Mouse (Mus musculus): ENCODE results near the gene Katnal1.

Katnal1 gene

DNA sequence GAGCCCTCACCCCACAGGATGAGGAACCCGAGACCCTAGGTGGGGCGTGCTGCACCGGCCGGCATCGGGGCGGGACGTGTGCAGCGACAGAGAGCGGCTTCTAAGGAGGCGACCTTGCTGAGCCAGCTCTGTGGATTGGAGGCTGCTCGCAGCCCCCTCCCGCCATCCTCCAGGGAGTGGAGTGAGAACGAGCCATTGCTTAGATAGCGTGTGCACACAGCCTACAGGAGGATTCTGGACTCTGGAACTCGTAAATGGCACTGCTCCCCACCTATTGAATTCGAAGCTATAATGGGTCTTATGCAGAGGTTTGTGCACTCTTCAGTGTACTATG lies at the start of gene Katnal1:
TSS of gene Katnal1 (minus strand) at position 205 of the 334 bp plus-strand sequence.
- DNase-seq (ENCODE audit: low spot score in 2 of 2), result no peak

DNA sequence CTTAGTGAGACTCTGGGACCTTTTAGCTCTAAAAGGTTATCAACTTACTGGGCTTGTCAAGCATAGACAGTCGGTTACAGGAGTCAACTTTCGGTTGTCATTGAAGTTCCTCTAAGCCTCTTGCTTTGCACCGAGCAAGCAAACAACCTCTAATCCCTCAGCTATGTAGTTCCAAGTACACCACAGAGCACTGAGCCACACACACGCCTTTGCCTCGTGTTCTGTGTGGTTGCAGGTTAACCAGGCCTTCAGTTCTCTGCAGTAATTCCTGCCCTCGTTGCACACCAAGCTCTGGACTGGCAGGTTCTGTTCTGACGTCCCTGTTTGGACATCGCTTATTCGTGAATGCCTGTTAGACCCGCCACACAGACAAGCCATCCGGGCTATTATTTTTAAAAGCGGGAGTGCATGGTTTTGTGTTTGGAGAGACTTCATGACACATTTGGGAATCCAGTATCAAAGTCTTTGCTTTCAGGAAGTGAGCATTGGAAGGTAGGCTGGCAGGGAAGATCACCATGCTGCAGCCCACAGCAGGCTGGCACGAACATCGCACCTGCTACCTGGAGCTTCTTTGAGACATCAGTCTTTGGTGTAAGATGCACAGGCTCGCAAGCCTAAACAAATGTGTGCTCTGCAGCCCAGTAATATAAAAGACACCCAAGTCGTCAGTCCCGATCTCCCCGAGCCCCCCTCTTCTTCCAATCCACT lies 49.5 kb upstream of the Katnal1 start:
- peak; percentile 56 to 62 for DNase-seq (ENCODE audit: low spot score in 2 of 2)

DNA sequence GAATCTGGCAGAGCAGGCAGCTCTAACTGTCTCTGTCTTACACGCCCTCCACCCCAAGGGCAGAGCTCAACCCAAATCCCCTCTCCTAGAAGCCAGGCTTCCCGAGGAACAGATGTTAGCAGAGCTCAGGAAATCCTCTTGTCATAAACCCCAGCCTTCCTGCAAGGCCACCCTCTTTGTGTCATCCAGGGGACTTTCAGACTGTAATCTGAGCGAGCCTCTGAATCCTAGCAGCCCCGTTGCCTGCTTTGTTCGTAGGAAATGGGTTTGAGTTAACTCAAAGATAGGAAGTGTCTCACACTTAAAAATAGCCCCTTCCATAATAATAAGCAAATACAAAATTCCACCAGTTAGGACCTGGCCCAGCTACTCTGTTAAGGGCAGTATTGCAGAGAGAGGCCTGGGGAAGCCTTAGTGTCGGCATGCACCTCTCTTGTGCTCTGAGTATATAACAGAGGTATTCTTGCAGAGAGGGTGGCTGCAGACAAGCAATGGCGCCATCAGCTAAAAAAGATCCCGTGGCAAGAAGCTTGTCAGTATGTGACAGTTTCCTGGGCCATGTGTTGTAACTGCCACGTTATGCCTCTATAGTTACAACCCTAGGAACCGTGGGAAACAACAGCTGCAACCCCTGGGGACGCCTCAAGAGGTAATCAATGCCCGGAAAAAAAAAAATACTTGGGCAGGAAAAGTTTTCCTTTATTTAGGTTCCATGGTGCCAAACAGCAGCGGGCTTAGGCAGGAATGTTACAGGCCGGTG lies 48.8 kb upstream of the Katnal1 start:
- DNase-seq (ENCODE audit: low spot score in 2 of 2), result peak; percentile 33 to 51

DNA sequence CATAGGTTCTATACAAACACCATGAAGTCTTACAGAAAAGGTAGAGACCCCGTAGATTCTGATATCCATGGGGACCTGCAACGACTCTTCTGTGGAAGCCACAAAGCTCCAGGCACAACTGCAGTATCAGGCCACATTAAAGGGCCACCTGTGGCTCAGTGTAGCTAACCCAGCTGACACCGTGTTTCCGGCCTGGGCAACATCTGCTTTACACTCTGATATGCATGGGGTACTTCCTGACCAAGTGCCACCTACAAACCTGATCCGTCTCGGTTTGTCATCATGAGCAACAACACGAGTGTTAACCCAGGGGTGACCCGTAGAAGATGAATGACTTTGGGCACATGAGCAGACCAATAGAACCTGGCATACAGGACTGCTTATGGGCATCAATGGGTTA lies 47.8 kb upstream of the Katnal1 start:
- peak; percentile 85 to 86 for DNase-seq (ENCODE audit: low spot score in 2 of 2)

DNA sequence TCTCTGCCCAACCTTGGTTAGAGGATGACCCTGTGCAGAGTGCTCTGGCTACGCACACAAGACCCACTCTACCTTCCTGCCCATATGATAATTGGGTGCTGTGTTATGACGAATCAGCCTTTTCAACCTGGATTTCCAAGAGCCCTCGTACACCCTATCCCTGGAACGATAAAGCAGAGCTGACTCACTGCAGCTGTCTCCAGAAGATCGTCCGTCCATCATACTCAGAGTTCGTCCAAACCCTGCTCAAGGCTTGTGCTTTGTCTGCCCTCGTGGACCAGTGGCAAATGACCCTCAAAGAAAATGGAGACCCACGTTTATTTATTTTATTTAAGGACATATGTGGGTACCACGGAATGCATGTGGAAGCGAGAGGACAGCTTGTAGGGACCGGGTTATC lies 45.9 kb upstream of the Katnal1 start:
- DNase-seq (ENCODE audit: low spot score in 2 of 2), result no peak

DNA sequence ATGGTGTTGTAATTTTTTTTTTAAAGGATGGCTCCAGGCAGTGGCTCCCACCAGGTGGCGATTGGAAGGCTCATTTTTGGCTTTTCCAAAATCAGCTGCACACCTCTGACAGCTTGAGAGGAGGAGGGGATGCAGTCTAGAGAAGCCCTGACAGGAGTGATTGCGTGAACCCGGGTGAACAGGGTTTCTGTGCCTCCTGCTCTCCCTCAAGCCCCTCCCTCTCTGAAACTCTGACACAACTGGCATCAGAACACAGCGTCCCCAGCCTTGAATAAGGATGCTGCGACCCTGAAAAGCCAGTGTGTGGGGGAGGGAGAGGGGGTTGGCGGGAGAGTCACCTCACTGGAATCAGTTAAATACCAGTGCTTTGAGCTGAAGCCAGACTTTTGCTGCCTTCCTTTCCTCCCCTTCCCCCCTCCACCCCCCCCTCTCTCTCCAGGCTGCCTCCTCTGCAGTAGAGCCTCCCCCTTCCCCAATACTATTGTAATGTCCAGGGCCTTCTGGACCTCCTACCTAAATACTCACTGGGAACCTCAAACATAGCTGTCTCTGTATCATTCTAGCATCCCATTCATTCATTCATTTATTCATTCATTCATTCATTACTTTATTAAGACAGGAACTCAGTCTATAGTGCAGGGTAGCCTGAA lies 44.0 kb upstream of the Katnal1 start:
- no peak for DNase-seq (ENCODE audit: low spot score in 2 of 2)

DNA sequence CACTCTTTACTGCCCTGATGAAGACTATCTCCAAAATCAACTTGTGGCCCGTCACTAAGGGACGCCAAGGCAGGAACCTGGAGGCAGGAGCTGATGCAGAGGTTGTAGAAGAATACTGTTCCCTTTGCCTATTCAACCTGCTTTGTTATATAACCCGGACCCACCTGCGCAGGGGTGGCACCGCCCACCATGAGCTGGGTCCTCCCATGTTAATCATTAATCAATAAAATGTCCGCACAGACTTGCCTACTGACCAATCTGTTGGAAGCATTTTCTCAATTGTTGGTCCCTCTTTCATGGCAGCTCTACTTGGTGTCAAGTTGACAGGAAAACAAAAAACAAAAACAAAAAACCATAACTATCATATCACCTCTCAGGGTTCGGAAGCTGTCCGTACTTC lies 43.0 kb upstream of the Katnal1 start:
- no peak for DNase-seq (ENCODE audit: low spot score in 2 of 2)

DNA sequence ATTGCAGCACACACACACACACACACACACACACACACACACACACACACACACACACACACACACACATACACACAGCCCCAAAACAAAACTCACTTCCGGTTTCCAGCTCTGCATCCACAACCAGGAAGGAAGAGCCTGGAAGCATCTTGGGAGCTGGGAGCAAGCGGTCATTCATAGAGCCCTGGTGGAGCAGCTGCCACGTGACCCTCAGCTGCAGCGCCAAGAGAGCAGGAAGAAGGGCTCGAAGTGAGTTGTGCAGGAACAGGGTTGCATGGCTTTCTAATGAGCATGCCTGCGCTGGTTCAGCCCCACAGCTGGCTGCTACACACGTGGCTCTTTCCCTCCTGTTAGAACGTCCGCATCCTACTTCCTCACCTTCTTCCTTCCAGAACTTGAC lies 40.5 kb upstream of the Katnal1 start:
- DNase-seq (ENCODE audit: low spot score in 2 of 2), result no peak

DNA sequence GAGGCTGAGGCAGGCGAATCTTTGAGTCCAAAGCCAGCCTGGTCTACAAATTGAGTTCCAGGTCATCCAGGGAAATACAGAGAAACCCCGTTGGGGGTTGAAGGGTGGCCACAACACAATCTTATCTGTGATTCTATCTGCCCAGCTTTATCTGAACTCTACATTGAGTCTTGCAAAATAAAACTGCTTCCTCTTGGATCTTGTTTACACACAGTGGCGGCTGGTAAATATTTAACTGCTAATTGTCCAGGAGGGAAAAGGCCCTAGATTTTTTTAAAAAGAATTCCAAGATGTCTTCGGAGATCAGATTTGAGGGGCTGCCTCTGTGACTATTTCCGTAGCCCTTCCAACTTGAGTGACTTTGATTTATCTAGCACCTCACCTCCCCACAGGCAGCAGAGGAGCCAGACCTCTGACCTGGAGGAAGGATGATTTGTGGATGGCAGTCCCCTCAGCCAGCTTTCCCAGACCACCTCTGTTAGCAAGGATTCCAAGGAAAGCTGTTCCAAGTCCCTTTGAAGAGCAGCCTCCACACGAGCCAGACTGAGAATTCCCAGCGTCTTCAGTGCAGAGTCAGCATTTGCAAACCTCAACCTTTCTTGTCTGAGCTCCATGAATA lies 39.9 kb upstream of the Katnal1 start:
- DNase-seq (ENCODE audit: low spot score in 2 of 2), result no peak

DNA sequence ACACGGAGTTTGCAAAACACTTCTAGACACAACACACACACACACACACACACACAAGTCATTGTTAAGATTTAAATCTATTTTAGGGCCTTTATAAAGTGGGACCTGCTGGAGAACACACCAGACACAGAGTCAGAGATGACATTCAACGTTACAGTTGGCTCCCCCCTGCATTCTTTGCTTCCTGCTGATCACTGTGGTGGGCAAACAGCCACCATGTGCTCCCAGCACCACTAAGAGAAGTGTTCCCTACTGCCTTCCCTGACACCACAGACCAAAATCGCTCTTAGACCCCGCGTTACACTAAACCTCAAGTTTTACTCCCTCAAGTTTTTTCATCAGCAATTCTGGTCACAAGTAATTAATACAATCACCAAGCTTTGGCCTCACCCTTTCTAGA lies 39.1 kb upstream of the Katnal1 start:
- DNase-seq (ENCODE audit: low spot score in 2 of 2), result no peak

DNA sequence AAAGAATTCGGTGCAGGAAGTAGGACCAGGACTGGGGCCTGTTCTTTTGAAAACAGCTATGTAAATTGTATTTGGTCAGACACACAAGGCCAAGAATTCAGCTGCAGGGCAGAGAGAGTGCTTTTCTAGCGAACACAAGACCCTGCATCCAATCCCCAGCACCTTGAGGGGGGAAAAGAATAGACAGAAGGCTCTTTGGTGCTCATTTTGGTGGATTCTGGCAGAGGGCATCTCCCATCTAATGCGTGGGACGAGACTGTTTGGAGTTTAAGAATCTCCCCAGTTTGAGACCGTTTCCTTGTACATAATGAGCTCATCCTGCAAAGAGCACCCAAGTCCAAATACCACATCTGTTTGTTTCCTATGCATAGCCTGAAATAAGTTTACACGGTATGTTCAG lies 37.3 kb upstream of the Katnal1 start:
- DNase-seq (ENCODE audit: low spot score in 2 of 2), result no peak

DNA sequence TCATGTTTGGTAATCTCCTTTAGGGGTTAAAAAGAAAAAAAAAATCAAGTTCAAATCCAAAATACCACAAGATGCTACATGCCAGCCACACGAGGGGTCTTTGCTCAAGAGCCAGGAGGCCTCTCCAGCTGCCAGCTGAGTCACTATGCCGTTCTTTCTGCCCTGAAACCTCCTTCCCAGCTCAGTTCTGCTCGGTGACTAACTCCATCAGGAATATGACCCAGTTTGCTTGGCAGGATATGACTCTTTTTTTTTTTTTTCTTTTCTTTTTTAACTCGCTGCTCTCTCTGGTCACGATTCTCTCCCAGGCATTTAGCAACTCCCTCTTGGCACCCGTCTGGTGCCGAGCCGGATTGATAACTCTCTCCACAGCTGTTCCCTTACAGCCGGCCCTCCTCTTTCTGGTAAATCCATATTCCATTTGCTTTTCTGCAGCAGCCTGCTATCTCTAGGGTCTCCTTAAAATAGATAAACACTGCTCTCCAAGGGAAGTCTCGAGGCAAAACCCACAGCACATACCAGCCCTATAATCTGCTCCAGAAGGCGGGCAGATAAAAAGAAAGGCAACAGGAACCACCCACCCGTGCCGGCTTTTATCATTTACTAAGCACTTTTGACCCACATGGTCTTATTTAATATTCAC lies 36.7 kb upstream of the Katnal1 start:
- DNase-seq (ENCODE audit: low spot score in 2 of 2), result peak in 1 of 2 experiments; percentile 41

DNA sequence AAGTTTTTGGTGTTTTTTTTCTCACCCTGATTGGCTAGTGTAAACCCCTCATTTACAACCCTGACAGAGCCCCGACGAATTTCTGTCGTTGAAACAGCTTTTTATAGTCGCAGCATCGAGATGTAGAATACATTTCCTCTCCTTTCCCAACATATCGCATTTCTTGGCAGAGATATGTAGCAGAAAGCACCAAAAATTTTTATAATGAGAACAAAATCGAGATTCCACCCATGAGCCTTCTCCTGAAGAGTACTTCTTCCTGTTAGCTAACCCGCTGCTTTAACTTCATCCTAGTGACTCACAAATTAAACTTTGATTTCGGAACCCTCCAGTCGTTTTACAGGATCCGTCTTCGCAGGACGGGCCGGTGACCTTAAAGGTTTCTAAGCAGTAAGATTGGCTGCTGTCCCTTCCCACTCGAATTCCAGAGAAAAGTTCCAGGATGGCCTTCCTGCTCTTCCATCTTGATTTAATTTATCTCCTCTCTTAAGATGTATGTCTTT lies 36.0 kb upstream of the Katnal1 start:
- no peak for DNase-seq (ENCODE audit: low spot score in 2 of 2)

DNA sequence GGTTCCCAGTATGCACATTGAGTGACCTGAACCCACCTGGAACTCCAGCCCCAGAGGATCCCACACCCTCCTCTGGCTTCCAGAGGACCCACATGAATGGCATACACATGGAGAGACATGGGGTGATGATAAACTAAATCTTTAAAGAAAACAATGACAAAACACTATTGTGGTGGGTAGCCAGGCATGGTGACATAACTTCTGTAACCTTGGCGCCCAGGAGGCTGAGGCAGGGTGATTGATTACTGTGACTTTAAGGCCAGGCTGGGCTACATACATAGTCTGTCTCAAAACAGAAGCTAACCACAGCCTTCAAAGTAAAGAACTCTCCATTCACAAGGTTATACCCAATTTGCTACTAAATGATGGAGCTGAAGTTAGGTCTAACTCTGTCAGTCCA lies 35.1 kb upstream of the Katnal1 start:
- DNase-seq (ENCODE audit: low spot score in 2 of 2), result no peak

DNA sequence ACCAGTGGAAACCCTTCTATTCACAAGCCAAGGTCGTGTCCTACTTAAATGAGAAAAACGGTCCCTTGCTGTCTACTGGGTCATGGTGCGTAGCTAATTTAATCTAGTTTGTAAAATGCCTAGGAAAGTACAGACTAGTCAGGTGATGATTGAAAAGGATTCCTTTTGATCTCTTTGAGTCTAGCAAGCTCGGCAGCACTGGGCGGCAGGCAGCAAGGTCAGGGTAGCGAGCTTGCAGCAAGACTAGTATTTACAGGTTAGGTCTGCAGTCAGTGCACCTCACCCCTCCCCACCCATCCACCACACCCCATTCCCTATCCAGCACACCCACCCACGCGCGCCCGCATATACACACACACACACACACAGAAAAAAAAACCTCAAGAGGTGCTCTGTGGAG lies 31.1 kb upstream of the Katnal1 start:
- DNase-seq (ENCODE audit: low spot score in 2 of 2), result no peak

DNA sequence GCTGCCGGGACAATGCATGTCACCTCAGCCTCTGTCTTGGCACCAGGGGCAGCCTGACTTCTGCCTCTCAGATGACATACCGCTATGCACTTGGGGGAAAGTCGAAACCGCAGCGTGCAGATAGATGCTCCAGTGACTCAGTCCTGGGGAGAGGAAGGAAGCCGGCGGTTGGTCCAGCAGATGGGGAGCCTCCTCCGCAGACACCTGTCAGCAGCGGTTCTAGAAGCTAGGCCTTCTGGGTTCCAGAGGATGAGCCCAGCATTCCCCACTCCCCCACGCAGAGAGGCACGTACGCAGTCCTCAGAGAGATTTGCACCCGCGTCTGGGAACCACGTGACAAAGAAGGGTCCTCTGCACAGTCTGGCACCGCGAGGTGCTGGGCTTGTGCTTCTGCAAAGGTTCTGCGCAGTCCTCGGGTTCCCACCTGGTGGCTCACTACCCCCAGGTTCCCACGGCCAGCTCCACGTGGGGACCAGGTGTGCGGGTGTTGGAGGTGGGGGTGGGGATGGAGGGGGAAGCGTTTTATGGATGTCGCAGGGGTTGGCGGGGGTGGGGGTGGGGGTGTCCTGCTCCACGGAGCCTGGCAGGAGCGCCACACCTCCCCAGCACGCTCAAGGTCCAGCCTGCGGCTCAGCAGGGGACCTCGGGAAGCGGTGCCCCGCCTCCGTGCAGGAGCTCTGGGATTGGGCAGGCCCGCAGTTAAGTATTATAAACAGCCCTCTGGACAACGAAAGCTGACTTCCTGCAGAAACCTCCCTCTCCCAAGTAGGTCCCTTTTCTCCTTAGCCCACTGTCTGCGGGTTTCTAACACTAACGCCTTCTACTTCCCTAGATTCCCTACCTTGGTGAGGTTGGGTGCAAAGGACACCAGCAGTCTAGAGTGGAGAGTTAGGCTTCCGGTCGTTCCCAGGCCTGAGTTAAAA lies 30.2 kb upstream of the Katnal1 start:
- DNase-seq (ENCODE audit: low spot score in 2 of 2), result peak; percentile 85 to 87

DNA sequence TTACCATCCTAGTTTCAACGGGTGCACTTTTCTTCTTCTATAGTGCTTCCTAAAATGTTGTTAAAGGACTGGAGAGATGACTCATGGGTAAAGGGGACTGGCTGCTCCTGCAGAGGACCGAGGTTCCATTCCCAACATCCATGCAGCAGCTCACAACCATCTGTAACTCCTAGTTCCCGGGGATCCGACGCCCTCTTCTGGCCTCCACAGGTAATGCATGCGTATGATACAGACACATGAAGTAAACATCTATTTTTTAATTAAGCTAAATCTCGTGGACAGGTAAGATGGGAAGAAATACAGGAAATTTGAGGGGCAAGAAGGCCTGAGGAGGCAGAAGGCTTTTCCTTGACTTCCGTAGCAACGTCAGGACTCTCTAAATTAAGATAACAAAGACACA lies 29.2 kb upstream of the Katnal1 start:
- peak; percentile 34 to 51 for DNase-seq (ENCODE audit: low spot score in 2 of 2)

DNA sequence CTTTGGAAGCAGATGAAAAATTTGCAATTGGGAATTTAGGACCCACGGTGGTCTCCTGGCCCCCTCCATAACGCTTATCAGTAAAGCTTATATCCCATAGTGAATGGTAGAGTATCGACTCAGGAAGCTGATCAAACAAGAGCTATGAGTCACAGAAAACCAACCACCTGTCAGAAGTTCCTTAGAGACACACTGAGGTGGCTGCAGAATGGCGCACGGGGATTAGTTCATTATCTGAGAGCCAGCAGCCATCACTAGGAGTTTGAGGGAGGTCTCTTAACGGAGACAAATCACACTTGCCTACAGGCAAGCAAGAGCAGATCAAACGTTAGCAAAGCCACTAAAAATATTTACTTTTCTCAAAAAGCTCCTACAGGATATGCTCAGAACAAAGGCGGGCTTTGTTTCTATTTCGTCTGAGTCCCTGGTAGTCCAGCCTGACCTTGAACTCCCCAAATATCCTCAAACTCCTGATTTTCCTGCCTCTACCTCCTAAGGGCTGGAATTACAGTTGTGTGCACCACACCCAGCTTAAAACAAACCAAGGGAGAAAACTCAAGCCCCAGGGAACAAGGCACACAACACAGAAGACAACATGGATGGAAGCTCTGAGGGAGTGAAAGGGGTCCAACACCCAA lies 27.9 kb upstream of the Katnal1 start:
- no peak for DNase-seq (ENCODE audit: low spot score in 2 of 2)

DNA sequence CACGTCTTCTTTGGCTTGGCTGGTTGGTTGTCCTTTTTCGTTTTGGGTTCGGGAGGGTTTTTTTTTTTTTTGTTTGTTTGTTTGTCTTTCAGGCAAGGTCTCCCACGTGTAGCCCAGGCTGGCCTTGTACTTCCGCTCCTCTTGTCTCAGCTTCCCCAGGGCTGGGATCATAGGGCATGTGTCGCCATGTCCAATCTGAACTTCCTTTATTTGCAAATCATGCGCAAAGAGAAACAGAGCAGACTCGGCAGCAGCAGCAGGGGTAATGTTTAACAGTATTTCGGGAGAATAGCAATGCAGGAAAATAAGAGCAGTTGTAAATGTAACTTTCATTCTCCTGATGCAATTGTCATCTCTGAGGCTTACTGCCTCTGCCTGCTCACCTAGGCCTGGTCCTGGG lies 27.0 kb upstream of the Katnal1 start:
- no peak for DNase-seq (ENCODE audit: low spot score in 2 of 2)

DNA sequence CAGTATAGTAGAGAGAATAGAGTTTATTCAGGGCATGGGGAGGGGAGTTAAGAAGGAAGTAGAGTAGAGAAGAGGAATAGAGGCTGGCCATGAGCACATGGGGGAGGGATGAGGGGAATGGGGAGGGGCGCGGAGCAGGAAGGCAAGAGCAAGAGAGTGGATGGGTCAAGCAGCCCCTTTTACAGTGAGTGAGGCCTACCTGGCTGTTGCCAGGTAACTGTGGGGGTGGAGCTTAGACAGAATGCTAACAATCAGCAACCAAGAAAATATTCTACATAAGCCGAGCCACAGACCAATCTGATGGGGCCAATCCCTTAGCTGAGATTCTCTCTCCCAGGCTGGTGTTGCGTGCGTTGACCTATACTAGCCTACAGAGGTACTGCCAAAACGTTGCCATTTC lies 26.5 kb upstream of the Katnal1 start:
- no peak for DNase-seq (ENCODE audit: low spot score in 2 of 2)

Measured in spleen, postnatal 36 days (tissue).